Mouse (Mus musculus): ENCODE measurements around the gene Fam83g.

DNA sequence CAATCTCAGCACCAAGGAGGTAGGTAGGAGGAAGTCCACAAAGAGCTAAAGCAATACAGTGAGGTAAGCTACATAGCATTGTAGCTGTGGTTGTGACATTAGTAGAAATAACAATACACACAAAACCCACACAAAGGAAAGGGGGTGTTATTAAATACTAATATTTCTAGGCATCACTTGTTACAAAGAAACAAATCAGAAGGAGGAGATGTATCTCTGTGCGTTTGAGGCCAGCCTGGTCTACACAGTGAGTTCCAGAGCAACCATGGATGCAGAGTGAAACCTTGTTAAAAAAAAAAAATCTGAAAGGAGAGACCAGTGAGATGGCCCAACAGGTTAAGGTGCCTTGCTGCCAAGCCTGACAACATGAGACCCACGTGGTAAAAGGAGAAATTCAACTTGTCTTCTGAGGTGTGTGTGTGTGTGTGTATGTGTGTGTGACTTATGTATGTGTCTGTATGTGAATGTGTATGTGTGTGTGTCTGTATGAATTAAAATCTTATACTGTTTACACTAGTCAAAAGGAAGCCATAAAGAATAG lies 37.3 kb upstream of the Fam83g start:
- TF ChIP-seq CTCF (IDR thresholded peaks at IDR 0.05; ENCODE audit: borderline replicate concordance, extremely low read depth, insufficient read depth, insufficient read length) (no peak), POLR2A (IDR thresholded peaks at IDR 0.05; ENCODE audit: borderline replicate concordance, extremely low read depth, insufficient read depth, insufficient read length, poor library complexity, severe bottlenecking) (no peak)
